Mouse (Mus musculus): ENCODE measurements around the gene Ccnt1. TPM values are rescaled to one million over a fixed set of nuclear protein-coding genes. Genes with fewer than 3 reads are reported as not detected.

Ccnt1 gene
- polyA plus RNA-seq, 1 experiment from 2014 or later, result 67.8 TPM

DNA sequence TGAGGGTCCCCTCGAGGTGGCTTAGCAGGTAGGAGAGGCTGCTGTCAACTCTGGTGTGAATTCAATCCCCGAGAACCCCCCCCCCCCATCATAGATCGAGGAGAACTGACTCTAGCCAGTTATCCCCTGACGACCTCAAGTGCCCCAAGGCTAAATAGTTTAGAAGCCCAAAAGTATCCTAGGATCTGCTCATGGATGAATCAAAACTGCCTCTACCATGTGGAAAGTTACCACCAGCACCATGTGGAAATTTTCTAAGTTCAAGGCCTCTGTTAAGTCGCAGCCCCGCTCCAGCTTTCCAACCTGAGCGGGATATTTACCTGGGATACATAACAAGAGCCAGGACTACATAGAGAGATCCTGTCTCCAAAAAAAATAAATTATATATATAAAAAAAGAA, 1.5 kb downstream of the Ccnt1 start:
- H3K4me3 ChIP-seq (ENCODE audit: low read depth, low read length), result peak overlapping the region; percentile 76
- peak overlapping the region; percentile 77 for H3K4me2 ChIP-seq (replicated peaks; ENCODE audit: low read depth, low read length)
- no peaks in the 10 kb centered on the region for H3K4me1 ChIP-seq (replicated peaks; ENCODE audit: control insufficient read depth, insufficient read depth, low read length)
- no peak overlapping the region for H3K27ac ChIP-seq (ENCODE audit: low read depth, low read length)
- H3K9me3 ChIP-seq (ENCODE audit: control insufficient read depth, low read length), result no peaks in the 10 kb centered on the region
- ATAC-seq (ENCODE audit: low FRiP score) (no peak), DNase-seq (ENCODE audit: low spot score) (no peak)
- H3K27me3 ChIP-seq (ENCODE audit: control insufficient read depth, insufficient read depth, low read length), result no peaks in the 10 kb centered on the region
- peak overlapping the region; percentile 92; the same call in 1 of the 2 replicates for H3K9ac ChIP-seq (ENCODE audit: low read depth, low read length)
- no peaks in the 10 kb centered on the region for H3K36me3 ChIP-seq (ENCODE audit: control insufficient read depth, insufficient read depth, low read length)
- WGBS, result 73% methylated on average over 7 of the region's 7 CpGs

DNA sequence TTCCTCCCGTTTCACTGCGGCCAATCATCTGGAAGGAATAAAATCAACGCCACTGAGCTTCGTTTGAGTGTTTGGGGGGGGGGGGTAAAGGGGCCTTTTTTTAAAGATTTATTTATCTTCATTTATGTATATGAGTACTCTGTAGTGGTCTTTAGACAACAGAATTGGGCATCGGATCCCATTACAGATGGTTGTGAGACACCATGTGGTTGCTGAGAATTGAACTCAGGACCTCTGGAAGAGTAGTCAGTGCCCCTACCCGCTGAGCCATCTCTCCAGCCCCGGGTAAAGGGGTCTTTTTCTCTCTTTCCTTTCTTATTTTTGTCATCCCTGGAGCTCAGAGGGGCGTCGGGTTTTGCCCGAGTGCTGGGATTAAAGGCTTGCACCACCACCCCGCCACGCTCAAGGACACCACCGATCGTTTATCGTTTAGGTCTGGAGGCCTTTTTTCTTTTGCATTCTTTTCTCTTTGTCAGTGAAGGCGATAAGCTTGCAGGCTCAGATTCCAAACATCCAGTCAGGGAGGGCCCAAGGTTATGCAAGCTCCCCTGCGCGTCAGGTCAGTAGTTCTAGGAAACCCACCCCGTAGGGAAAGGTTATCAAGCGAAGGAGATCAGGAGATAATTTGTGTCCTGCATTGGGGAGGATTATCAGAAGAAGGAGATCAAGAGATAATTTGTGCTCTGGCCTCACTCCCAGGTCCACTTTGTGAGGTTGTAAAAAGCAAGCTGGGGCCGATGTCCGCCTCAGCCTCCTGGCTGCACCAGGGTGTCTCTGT, 2.3 kb downstream of the Ccnt1 start:
- DNase-seq (ENCODE audit: low spot score), result peak; percentile 36

DNA sequence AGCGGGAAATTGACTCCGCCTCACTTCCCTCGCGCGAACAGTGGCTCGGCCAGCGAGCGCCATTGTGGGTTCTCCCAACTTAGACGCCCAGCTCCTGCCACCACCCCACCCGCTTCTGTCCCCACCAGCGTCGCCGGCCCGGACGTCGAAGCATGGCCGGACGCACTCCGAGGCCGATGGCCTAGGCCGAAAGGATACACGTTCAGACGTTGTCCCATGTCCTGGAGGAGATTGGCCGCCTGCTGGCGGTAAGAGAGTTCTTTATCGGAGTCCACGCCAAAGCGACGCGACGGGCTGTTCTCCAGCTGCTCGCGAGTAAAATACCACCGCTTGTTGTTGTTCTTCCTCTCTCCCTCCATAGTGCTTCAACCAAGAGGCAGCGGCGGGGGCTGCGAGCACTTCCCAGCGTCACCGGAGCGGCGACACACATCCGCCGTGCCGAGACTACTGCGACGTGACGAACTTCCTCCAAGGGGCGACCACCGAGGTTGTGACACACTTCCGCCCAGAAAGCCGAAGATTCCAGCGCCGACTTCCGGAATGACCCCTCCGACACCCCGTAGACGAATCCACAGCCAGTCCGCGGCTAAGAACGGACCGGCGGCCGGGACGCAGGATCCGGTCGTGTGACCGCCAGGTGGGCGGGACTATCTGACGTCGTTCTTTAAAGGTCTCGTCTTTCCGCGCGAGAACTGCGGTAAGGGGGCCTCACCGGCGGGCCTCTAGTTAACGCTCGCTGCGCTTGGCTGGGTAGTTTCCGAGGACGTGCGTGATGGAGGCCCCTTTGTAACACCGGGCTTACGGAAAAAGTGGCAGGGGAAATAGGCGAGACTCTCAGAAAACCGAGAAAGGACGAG, 3.2 kb downstream of the Ccnt1 start:
- Histone ChIP-seq H3K27ac (ENCODE audit: low read depth, low read length) (peak overlapping the region; percentile 87), H3K36me3 (ENCODE audit: control insufficient read depth, insufficient read depth, low read length) (no peaks in the 10 kb centered on the region), H3K4me3 (ENCODE audit: low read depth, low read length) (peak overlapping the region; percentile 93), H3K27me3 (ENCODE audit: control insufficient read depth, insufficient read depth, low read length) (no peaks in the 10 kb centered on the region), H3K9me3 (ENCODE audit: control insufficient read depth, low read length) (no peaks in the 10 kb centered on the region), H3K4me2 (replicated peaks; ENCODE audit: low read depth, low read length) (peak overlapping the region; percentile 77), H3K9ac (ENCODE audit: low read depth, low read length) (peak overlapping the region; percentile 92), H3K4me1 (replicated peaks; ENCODE audit: control insufficient read depth, insufficient read depth, low read length) (no peaks in the 10 kb centered on the region)
- DNase-seq (ENCODE audit: low spot score) (peak; percentile 99), ATAC-seq (ENCODE audit: low FRiP score) (peak; percentile 97)
- WGBS, result under 1% methylated on average over 87 of the region's 88 CpGs

More for the DNA sequence above, 2.3 kb downstream of the Ccnt1 start:
- peak overlapping the region; percentile 77 for H3K4me2 ChIP-seq (replicated peaks; ENCODE audit: low read depth, low read length)
- ATAC-seq (ENCODE audit: low FRiP score), result peak; percentile 55
- H3K9me3 ChIP-seq (ENCODE audit: control insufficient read depth, low read length), result no peaks in the 10 kb centered on the region
- peak overlapping the region; percentile 87 for H3K27ac ChIP-seq (ENCODE audit: low read depth, low read length)
- H3K9ac ChIP-seq (ENCODE audit: low read depth, low read length), result peak overlapping the region; percentile 92
- H3K27me3 ChIP-seq (ENCODE audit: control insufficient read depth, insufficient read depth, low read length), result no peaks in the 10 kb centered on the region
- peak overlapping the region; percentile 76 for H3K4me3 ChIP-seq (ENCODE audit: low read depth, low read length)
- H3K36me3 ChIP-seq (ENCODE audit: control insufficient read depth, insufficient read depth, low read length), result no peaks in the 10 kb centered on the region
- 15% methylated on average over 22 of the region's 22 CpGs for WGBS
- H3K4me1 ChIP-seq (replicated peaks; ENCODE audit: control insufficient read depth, insufficient read depth, low read length), result no peaks in the 10 kb centered on the region

DNA sequence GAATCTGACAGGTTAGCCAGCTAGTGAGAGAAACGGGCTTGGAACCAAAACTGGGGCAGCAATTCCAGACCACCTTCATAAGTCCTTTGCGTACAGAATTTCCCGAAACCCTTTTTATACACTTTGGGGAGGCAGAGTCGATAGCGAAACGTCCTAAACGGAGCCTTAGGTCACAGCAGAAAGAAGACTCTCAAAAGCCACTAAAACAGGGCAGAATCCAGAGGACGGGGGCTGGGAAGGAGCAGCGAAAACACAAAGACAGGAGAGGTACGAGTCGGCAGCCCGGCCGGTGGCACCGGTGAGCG, 3.8 kb downstream of the Ccnt1 start:
- Histone ChIP-seq H3K4me1 (replicated peaks; ENCODE audit: control insufficient read depth, insufficient read depth, low read length) (no peaks in the 10 kb centered on the region), H3K4me3 (ENCODE audit: low read depth, low read length) (peak overlapping the region; percentile 93), H3K4me2 (replicated peaks; ENCODE audit: low read depth, low read length) (peak overlapping the region; percentile 77), H3K36me3 (ENCODE audit: control insufficient read depth, insufficient read depth, low read length) (no peaks in the 10 kb centered on the region), H3K9me3 (ENCODE audit: control insufficient read depth, low read length) (no peaks in the 10 kb centered on the region), H3K27ac (ENCODE audit: low read depth, low read length) (peak overlapping the region; percentile 87), H3K27me3 (ENCODE audit: control insufficient read depth, insufficient read depth, low read length) (no peaks in the 10 kb centered on the region), H3K9ac (ENCODE audit: low read depth, low read length) (peak overlapping the region; percentile 82)
- WGBS, result 0% methylated on average over 15 of the region's 15 CpGs
- ATAC-seq (ENCODE audit: low FRiP score) (no peak), DNase-seq (ENCODE audit: low spot score) (no peak)

DNA sequence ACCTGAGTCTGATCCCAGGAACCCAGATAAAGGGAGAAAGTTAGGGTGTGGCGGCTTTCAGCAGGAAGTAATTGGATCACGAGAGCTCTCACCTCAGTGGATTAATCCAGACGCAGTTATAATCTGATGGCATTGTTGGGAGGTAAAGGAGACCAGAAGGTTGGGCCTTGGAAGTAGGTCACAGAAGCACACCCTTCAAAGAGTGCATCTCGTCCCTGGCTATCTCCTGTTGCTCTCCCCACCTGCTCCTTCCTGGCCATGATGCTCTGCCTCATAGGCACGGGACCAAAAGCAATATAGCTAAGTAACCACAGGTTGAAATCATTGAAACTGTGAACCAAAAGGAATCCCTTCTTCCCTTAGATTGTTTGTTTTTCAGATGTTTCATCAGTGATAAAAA, 13.5 kb downstream of the Ccnt1 start:
- Histone ChIP-seq H3K27me3 (ENCODE audit: control insufficient read depth, insufficient read depth, low read length) (no peaks in the 10 kb centered on the region), H3K4me2 (replicated peaks; ENCODE audit: low read depth, low read length) (no peak overlapping the region), H3K27ac (ENCODE audit: low read depth, low read length) (no peak overlapping the region), H3K4me3 (ENCODE audit: low read depth, low read length) (no peak overlapping the region), H3K36me3 (ENCODE audit: control insufficient read depth, insufficient read depth, low read length) (peaks cover 2% of the 10 kb centered on the region; the same call in 1 of the 2 replicates), H3K9me3 (ENCODE audit: control insufficient read depth, low read length) (no peaks in the 10 kb centered on the region), H3K9ac (ENCODE audit: low read depth, low read length) (no peak overlapping the region), H3K4me1 (replicated peaks; ENCODE audit: control insufficient read depth, insufficient read depth, low read length) (no peaks in the 10 kb centered on the region)
- no peak for DNase-seq (ENCODE audit: low spot score)
- no peak for ATAC-seq (ENCODE audit: low FRiP score)
- WGBS, result 94% methylated on average over 5 of the region's 5 CpGs

DNA sequence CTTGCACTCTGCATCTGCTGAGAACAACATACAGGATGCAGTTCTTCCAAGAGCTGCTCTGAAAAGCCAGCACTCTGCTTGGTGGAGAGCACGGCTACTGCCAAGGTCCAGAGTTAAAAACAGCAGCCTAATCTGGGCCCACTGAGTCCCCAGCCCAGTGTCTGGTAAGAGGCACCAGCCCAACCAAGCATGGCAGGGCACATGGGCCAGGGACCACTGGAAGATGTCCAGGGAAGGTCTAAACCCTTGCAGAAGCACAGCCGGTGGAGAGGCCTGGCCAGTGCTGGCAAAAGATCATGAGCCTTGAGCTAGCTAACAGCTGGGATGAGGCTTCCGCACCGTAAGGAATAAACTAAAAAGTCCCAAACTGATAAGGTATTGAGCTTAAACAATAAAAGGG, 14.8 kb downstream of the Ccnt1 start:
- H3K36me3 ChIP-seq (ENCODE audit: control insufficient read depth, insufficient read depth, low read length), result peaks cover 6% of the 10 kb centered on the region
- no peaks in the 10 kb centered on the region for H3K9me3 ChIP-seq (ENCODE audit: control insufficient read depth, low read length)
- 95% methylated on average over 4 of the region's 4 CpGs for WGBS
- H3K9ac ChIP-seq (ENCODE audit: low read depth, low read length), result no peak overlapping the region
- H3K4me2 ChIP-seq (replicated peaks; ENCODE audit: low read depth, low read length), result no peak overlapping the region
- no peaks in the 10 kb centered on the region for H3K27me3 ChIP-seq (ENCODE audit: control insufficient read depth, insufficient read depth, low read length)
- DNase-seq (ENCODE audit: low spot score) (no peak), ATAC-seq (ENCODE audit: low FRiP score) (no peak)
- no peak overlapping the region for H3K4me3 ChIP-seq (ENCODE audit: low read depth, low read length)
- H3K27ac ChIP-seq (ENCODE audit: low read depth, low read length), result no peak overlapping the region
- no peaks in the 10 kb centered on the region for H3K4me1 ChIP-seq (replicated peaks; ENCODE audit: control insufficient read depth, insufficient read depth, low read length)

DNA sequence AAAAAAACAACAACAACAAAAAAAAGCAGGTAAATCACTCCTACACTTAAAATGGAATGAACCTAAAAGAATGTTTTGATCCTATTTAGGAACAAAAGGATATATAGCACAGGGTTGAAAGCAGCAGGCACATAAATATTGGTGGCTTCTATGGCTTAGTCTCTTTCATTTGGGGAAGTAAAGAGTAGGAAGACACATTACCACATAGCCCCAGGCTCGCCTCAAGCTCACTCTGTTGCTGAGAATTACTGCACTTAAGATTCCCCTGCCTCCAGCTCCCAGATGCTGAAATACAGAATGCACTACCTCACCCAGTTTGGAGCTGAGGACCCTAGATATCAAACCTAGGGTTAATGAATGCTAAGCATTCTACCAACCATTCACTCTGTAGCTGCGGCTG, 18.0 kb downstream of the Ccnt1 start:
- Histone ChIP-seq H3K9me3 (ENCODE audit: control insufficient read depth, low read length) (no peaks in the 10 kb centered on the region), H3K4me3 (ENCODE audit: low read depth, low read length) (no peak overlapping the region), H3K9ac (ENCODE audit: low read depth, low read length) (no peak overlapping the region), H3K4me1 (replicated peaks; ENCODE audit: control insufficient read depth, insufficient read depth, low read length) (no peaks in the 10 kb centered on the region), H3K4me2 (replicated peaks; ENCODE audit: low read depth, low read length) (no peak overlapping the region), H3K27ac (ENCODE audit: low read depth, low read length) (no peak overlapping the region), H3K36me3 (ENCODE audit: control insufficient read depth, insufficient read depth, low read length) (peaks cover 4% of the 10 kb centered on the region), H3K27me3 (ENCODE audit: control insufficient read depth, insufficient read depth, low read length) (no peaks in the 10 kb centered on the region)
- no peak for DNase-seq (ENCODE audit: low spot score)
- ATAC-seq (ENCODE audit: low FRiP score), result no peak
- WGBS, result 87% methylated on average over 2 of the region's 2 CpGs

DNA sequence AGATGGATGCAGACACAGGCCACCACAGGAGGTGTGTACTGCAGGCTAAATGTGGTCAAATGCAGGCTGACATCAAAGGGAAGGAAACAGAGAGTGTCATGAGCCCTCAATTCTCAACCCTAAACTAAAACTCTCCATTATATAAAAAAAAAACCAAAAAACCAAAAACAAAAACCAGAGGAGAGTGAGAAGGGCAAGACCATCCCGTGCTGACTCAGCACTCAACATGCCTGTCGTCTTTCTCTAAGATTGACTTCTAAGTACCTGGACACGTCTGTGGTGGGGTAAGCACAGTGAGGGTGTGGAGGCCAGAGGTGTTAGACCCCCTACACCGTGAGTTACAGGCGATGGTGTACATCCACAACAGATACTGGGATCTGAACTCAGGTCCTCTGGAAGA, 23.9 kb downstream of the Ccnt1 start:
- no peak for DNase-seq (ENCODE audit: low spot score)
- no peaks in the 10 kb centered on the region for H3K4me1 ChIP-seq (replicated peaks; ENCODE audit: control insufficient read depth, insufficient read depth, low read length)
- WGBS, result 94% methylated on average over 5 of the region's 5 CpGs
- no peaks in the 10 kb centered on the region for H3K9me3 ChIP-seq (ENCODE audit: control insufficient read depth, low read length)
- ATAC-seq (ENCODE audit: low FRiP score), result no peak
- no peak overlapping the region for H3K9ac ChIP-seq (ENCODE audit: low read depth, low read length)
- peaks cover 19% of the 10 kb centered on the region for H3K36me3 ChIP-seq (ENCODE audit: control insufficient read depth, insufficient read depth, low read length)
- H3K4me2 ChIP-seq (replicated peaks; ENCODE audit: low read depth, low read length), result no peak overlapping the region
- H3K27me3 ChIP-seq (ENCODE audit: control insufficient read depth, insufficient read depth, low read length), result no peaks in the 10 kb centered on the region
- H3K4me3 ChIP-seq (ENCODE audit: low read depth, low read length), result no peak overlapping the region
- no peak overlapping the region for H3K27ac ChIP-seq (ENCODE audit: low read depth, low read length)

All from hindbrain, embryonic 11.5 days (tissue).